Mouse (Mus musculus): ENCODE results near the gene Serpinb6e. TPM values are rescaled to one million over a fixed set of nuclear protein-coding genes. Genes with fewer than 3 reads are reported as not detected.

Serpinb6e gene
- total RNA-seq (2017) = not detected in 2 replicates

DNA sequence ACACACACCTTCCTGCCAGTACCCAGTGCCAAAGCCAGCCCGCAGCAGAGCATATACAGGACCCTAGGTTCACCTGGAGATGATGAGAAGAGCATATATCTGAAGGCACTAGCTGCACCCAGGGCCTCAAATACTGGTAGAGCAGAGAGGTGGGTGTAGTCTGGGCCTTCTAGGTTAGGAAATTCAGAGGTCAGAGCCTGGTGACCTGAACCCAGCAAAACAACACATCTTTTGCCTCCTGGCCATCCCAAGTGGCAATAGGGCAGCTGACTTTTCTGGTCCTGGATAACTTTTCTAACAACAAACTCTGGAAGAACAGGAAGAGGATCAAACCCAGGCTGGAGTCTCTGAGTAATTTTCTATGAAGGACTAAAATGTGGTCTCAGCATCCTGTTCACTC is at the start of gene Serpinb6e:
Gene Serpinb6e, minus strand, starts transcription at position 101 of the 400 bp plus-strand sequence.
- ATAC-seq (ENCODE audit: extremely low read depth, insufficient number of reproducible peaks, low FRiP score, poor library complexity, severe bottlenecking) = no peak

DNA sequence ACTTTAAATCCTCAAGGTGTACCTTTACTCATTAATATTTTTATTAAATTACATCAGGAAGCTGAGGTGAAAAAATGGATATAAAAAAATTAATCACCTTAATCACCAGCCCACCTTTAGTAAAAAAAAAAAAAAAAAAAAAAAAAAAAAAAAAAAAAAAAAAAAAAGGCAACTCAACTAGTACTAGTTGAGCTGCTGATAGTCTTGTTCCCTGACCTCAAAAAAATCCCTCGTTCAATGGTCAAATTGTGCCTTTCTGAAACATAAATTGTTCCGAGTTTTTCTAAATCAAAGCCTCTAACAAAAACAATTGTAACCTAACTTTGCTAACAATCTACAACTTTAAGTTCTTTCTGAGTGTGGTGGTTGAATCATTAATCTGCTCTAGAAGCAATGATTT is 12.5 kb downstream of the Serpinb6e start:
- no peak for ATAC-seq (ENCODE audit: extremely low read depth, insufficient number of reproducible peaks, low FRiP score, poor library complexity, severe bottlenecking)

DNA sequence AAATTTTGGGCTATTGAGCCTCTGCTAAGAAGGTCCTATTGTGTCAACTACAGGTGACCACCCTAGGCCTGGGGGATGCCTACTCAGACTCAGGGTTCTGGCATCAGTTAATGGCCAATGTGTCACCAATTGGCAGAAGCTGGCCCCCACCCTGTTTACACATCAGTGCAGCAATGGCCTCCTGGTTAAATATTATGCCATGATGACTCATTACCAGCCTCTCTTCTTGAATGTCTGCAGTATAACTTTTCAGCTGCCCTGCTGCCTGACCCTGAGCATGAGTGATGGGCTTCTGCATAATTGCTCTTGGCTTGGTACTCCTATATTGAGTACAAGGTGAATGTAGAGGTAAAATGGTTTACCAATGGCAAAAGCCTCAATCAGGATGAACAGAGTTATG is 19.8 kb downstream of the Serpinb6e start:
- no peak for ATAC-seq (ENCODE audit: extremely low read depth, insufficient number of reproducible peaks, low FRiP score, poor library complexity, severe bottlenecking)

DNA sequence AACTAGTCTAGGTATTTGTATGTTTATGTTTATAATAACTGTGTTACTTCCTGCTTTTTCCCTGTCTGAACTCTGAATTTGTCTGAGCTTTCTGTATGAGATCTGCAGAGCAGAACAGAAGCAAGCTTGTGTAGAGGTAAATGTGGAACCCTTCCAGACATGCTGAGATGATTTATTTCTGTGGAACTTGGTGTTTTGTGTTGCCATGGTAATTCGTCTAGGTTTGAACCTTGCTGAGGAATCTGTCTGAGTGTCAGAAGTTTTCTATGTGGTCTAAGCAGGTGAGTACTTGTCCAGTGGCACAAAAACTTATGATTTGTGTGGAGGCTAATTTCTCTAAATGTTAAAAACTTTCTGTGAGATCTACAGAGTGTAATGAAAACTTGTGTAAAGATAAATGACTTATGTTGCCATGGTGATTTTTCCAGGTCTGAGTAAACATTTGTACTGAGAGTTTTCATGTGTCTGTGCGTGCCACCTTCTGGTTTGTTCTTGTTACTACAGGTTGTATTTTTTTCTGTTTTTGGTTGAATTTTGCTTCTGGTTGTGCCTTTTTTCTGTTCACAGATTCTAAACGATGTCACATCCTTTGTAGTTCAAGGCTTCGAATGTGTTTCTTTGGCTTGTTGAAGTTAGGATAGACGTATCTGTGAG is 21.6 kb downstream of the Serpinb6e start:
- ATAC-seq (ENCODE audit: extremely low read depth, insufficient number of reproducible peaks, low FRiP score, poor library complexity, severe bottlenecking) = no peak

Other genes starting within 250 kb of the Serpinb6e start
- gene Serpinb6d, start 182.0 kb downstream of the Serpinb6e start, total RNA-seq (2017) = not detected in 2 replicates
- not detected in 2 replicates for gene Serpinb6c, start 62.3 kb upstream of the Serpinb6e start, total RNA-seq (2017)
- gene Nqo2, start 121.3 kb upstream of the Serpinb6e start, total RNA-seq (2017) = 5.4 and 7.0 TPM in 2 replicates
- gene Ripk1, start 159.0 kb upstream of the Serpinb6e start, total RNA-seq (2017) = 60.7 and 65.5 TPM in 2 replicates
- 21.1 and 24.8 TPM in 2 replicates for gene Serpinb6a, start 159.4 kb upstream of the Serpinb6e start, total RNA-seq (2017)
- gene Bphl, start 194.2 kb upstream of the Serpinb6e start, total RNA-seq (2017) = 7.1 and 14.1 TPM in 2 replicates
- gene Tubb2a, start 234.6 kb upstream of the Serpinb6e start, total RNA-seq (2017) = 16.5 and 17.7 TPM in 2 replicates

Measured in neutrophil, adult 5-6 weeks (primary cell).